Mouse (Mus musculus) left cerebral cortex, adult 2 months (tissue): Measurements from ENCODE around the gene Erbb2. TPM values are rescaled to one million over a fixed set of nuclear protein-coding genes. Genes with fewer than 3 reads are reported as not detected.

ENCODE experiments used
- DNase-seq, 2 experiments: peaks; one replicate each; pipeline ENCODE4 v3.0.0; 2021 to 2022; ENCODE audit warnings: low spot score in 2 of 2, mixed read lengths in 1 of 2; ENCODE audit errors: extremely low spot score in 1 of 2
- H3K27ac ChIP-seq: fragments of 200-600 bp; 2 replicates; pipeline ENCODE4 v1.8.1; 2022
- H3K4me3 ChIP-seq: fragments of 200-600 bp; 2 replicates; pipeline ENCODE4 v1.8.1; 2022
- CTCF ChIP-seq: fragments of 200-600 bp; IDR thresholded peaks from 2 replicates; pipeline ENCODE4 v1.8.1; 2022; ENCODE audit warnings: antibody characterized with exemption, mild to moderate bottlenecking, moderate library complexity
- intact Hi-C: fragments of 180-260 bp; cut with DNase I; formaldehyde crosslinking; loops from one replicate; pipeline ENCODE4 v1.15.1; 2025
- total RNA-seq, 2 experiments: library from RNA; stranded (reverse); gene quantifications; 2 replicates each; pipeline ENCODE4 v1.2.3; 2021

Erbb2 gene
- total RNA-seq, 2 experiments from 2014 or later: 1.8 to 1.9 TPM

GRCm38 (mm10) chr11:98437441-98437840, 25.2 kb downstream of the Erbb2 start:
- DNase-seq: no peak
- no peak for TF ChIP-seq CTCF
- Histone ChIP-seq H3K4me3 (no peak overlapping the region), H3K27ac (no peak overlapping the region)
- intact Hi-C loops: loop anchor here (5.0 kb wide), 1 partner anchor 80 kb away; the partner anchor contains the start of gene Stard3

- Histone ChIP-seq H3K4me3 (peak within 1 kb of the TSS; percentile 61), H3K27ac (peak within 1 kb of the TSS; percentile 73)
- intact Hi-C loops: loop anchor here (5.0 kb wide), 1 partner anchor 81 kb away; the partner anchor contains the start of gene Stard3
- peak; percentile 97 to 98 for DNase-seq
- peak; percentile 96 for TF ChIP-seq CTCF
These were observed 26.3 kb downstream of the Erbb2 start, which contains the start of gene Mien1 for GRCm38 (mm10) chr11:98438331-98439158. TSS of gene Mien1 (minus strand) at chr11:98438991.

- no peak; the same call in 1 of the 2 replicates for TF ChIP-seq CTCF
- Histone ChIP-seq H3K27ac (no peak overlapping the region), H3K4me3 (no peak overlapping the region)
- no peak for DNase-seq
- intact Hi-C loops: no loop called here
These were observed 31.4 kb downstream of the Erbb2 start for GRCm38 (mm10) chr11:98443688-98444087.

- TF ChIP-seq CTCF: no peak
- Histone ChIP-seq H3K4me3 (no peak overlapping the region), H3K27ac (no peak overlapping the region)
- DNase-seq: no peak
- intact Hi-C loops: no loop called here
These were observed 33.0 kb downstream of the Erbb2 start for GRCm38 (mm10) chr11:98445238-98445637.

GRCm38 (mm10) chr11:98445679-98446078, 33.4 kb downstream of the Erbb2 start:
- H3K4me3 ChIP-seq: no peak overlapping the region
- intact Hi-C loops: no loop called here
- no peak overlapping the region for H3K27ac ChIP-seq
- no peak for DNase-seq
- TF ChIP-seq CTCF: no peak

GRCm38 (mm10) chr11:98446213-98446561, 33.9 kb downstream of the Erbb2 start, which contains the start of gene Grb7:
TSS of gene Grb7 (plus strand) at chr11:98446394.
- Histone ChIP-seq H3K4me3 (peak within 1 kb of the TSS; percentile 40), H3K27ac (peak within 1 kb of the TSS; percentile 45; the same call in 1 of the 2 replicates)
- DNase-seq: no peak
- TF ChIP-seq CTCF: no peak
- intact Hi-C loops: no loop called here

- TF ChIP-seq CTCF: no peak
- peak overlapping the region; percentile 45; the same call in 1 of the 2 replicates for H3K27ac ChIP-seq
- peak overlapping the region; percentile 40 for H3K4me3 ChIP-seq
- no peak for DNase-seq
- intact Hi-C loops: no loop called here
These were observed 34.5 kb downstream of the Erbb2 start for GRCm38 (mm10) chr11:98446562-98447474.

GRCm38 (mm10) chr11:98447475-98447834, 35.2 kb downstream of the Erbb2 start:
- TF ChIP-seq CTCF: no peak
- Histone ChIP-seq H3K4me3 (peak overlapping the region; percentile 40), H3K27ac (no peak overlapping the region)
- no peak for DNase-seq
- intact Hi-C loops: no loop called here

GRCm38 (mm10) chr11:98448191-98448790, 36.0 kb downstream of the Erbb2 start:
- Histone ChIP-seq H3K27ac (no peak overlapping the region), H3K4me3 (no peak overlapping the region)
- DNase-seq: no peak
- intact Hi-C loops: no loop called here
- no peak for TF ChIP-seq CTCF

GRCm38 (mm10) chr11:98449419-98449818, 37.1 kb downstream of the Erbb2 start:
- no peak overlapping the region for H3K27ac ChIP-seq
- DNase-seq: no peak
- no peak for TF ChIP-seq CTCF
- intact Hi-C loops: no loop called here
- H3K4me3 ChIP-seq: no peak overlapping the region

GRCm38 (mm10) chr11:98449921-98450771, 37.9 kb downstream of the Erbb2 start:
- intact Hi-C loops: no loop called here
- no peak for DNase-seq
- H3K27ac ChIP-seq: no peak overlapping the region
- TF ChIP-seq CTCF: no peak
- H3K4me3 ChIP-seq: no peak overlapping the region
